ENCODE assay signal across 8 mouse cellular contexts in genomic region chr6:87009692-87010328, GRCm38 (mm10). TPM values are rescaled to one million over a fixed set of nuclear protein-coding genes. Genes with fewer than 3 reads are reported as not detected.
DNase-seq lines count a peak whose midpoint lies in the region; ATAC-seq and TF ChIP-seq lines count a peak whose summit lies in the region.

No protein-coding gene starts in this region.

- peak overlapping the region; percentile 97 for H3K27ac ChIP-seq in MEL (ENCODE audit: control insufficient read depth, low read depth, low read length)
- H3K27ac ChIP-seq in cerebellum, adult 2 months (ENCODE audit: insufficient read depth, low read length), result peak overlapping the region; percentile 64
- H3K27ac ChIP-seq in forebrain, postnatal 0 days (ENCODE audit: low read depth, low read length), result peak overlapping the region; percentile 88
- peak overlapping the region; percentile 85 for H3K27ac ChIP-seq in lung, embryonic 15.5 days

- peaks cover 2 to 14% of the 10 kb centered on the region in 2 experiments for H3K36me3 ChIP-seq in MEL (ENCODE audit: control insufficient read depth in 1 of 2, insufficient read depth in 2 of 2, low read length in 2 of 2)
- peaks cover 4% of the 10 kb centered on the region; the same call in 1 of the 2 replicates for H3K36me3 ChIP-seq in forebrain, postnatal 0 days (ENCODE audit: insufficient read depth)
- peaks cover 9% of the 10 kb centered on the region for H3K36me3 ChIP-seq in lung, embryonic 15.5 days

- H3K4me3 ChIP-seq in MEL (ENCODE audit: control insufficient read depth in 1 of 2, insufficient read depth in 1 of 2, low read depth in 2 of 2, low read length in 2 of 2), result peak overlapping the region; percentile 85
- peak overlapping the region; percentile 74 for H3K4me3 ChIP-seq in cerebellum, adult 2 months (replicated peaks; ENCODE audit: insufficient read depth, low read depth, low read length)
- H3K4me3 ChIP-seq in forebrain, postnatal 0 days (ENCODE audit: low read depth, low read length), result peak overlapping the region; percentile 69
- H3K4me3 ChIP-seq in lung, embryonic 15.5 days, result peak overlapping the region; percentile 83

- peak overlapping the region; percentile 97 for H3K9ac ChIP-seq in MEL (ENCODE audit: control insufficient read depth, low read depth, low read length, poor library complexity, severe bottlenecking)
- H3K9ac ChIP-seq in forebrain, postnatal 0 days, result peak overlapping the region; percentile 89
- peak overlapping the region; percentile 94 for H3K9ac ChIP-seq in lung, embryonic 15.5 days

- peak; percentile 95 to 96 for TF ChIP-seq POLR2A in MEL (IDR thresholded peaks at IDR 0.05; ENCODE audit: control insufficient read depth in 1 of 2, insufficient read depth in 1 of 2, low read depth in 1 of 2, low read length in 2 of 2, poor library complexity in 1 of 2)
- peak; percentile 97 for TF ChIP-seq POLR2A in cerebellum, adult 2 months (IDR thresholded peaks at IDR 0.05; ENCODE audit: borderline replicate concordance, insufficient read depth, low read length)

- TF ChIP-seq CTCF in MEL (IDR thresholded peaks at IDR 0.05 in 2 of 3, conservative IDR thresholded peaks at IDR 0.05 in 1 of 3; ENCODE audit: control insufficient read depth in 1 of 3, insufficient read depth in 1 of 3, low read depth in 2 of 3, low read length in 3 of 3, poor library complexity in 1 of 3, severe bottlenecking in 1 of 3), result no peak
- TF ChIP-seq CTCF in cerebellum, adult 2 months (IDR thresholded peaks at IDR 0.05; ENCODE audit: borderline replicate concordance, insufficient read depth, low read depth, low read length), result no peak
- no peak for TF ChIP-seq CTCF in forebrain, postnatal 0 days (IDR thresholded peaks at IDR 0.05; ENCODE audit: low read depth)

- H3K4me2 ChIP-seq in forebrain, postnatal 0 days (ENCODE audit: low read depth), result peak overlapping the region; percentile 52
- H3K4me2 ChIP-seq in lung, embryonic 15.5 days, result peak overlapping the region; percentile 66

- no peaks in the 10 kb centered on the region for H3K27me3 ChIP-seq in MEL (ENCODE audit: control insufficient read depth in 1 of 2, insufficient read depth in 2 of 2, low read length in 2 of 2)
- no peaks in the 10 kb centered on the region for H3K27me3 ChIP-seq in cerebellum, adult 2 months (ENCODE audit: control insufficient read depth, insufficient read depth, low read length)
- H3K27me3 ChIP-seq in forebrain, postnatal 0 days (ENCODE audit: insufficient read depth, low read length), result no peaks in the 10 kb centered on the region
- no peaks in the 10 kb centered on the region for H3K27me3 ChIP-seq in lung, embryonic 15.5 days

- peaks cover 5% of the 10 kb centered on the region; the same call in 1 of the 2 replicates for H3K79me2 ChIP-seq in MEL (ENCODE audit: control insufficient read depth, insufficient read depth, low read length, poor library complexity)

- no peak for TF ChIP-seq RAD21 in MEL (IDR thresholded peaks at IDR 0.05; ENCODE audit: low read depth, low read length)

- H3K4me1 ChIP-seq in MEL (ENCODE audit: control insufficient read depth in 1 of 2, insufficient read depth in 2 of 2, low read length in 2 of 2), result peaks cover 5 to 17% of the 10 kb centered on the region in 2 experiments; a peak in 3 of 4 replicates
- peaks cover 3% of the 10 kb centered on the region; the same call in 1 of the 2 replicates for H3K4me1 ChIP-seq in cerebellum, adult 2 months (ENCODE audit: control insufficient read depth, insufficient read depth, low read length)
- H3K4me1 ChIP-seq in forebrain, postnatal 0 days (ENCODE audit: insufficient read depth), result no peaks in the 10 kb centered on the region
- peaks cover 11% of the 10 kb centered on the region for H3K4me1 ChIP-seq in lung, embryonic 15.5 days

- DNase-seq in MEL (ENCODE audit: low read depth, low spot score), result peak; percentile 98
- peak; percentile 95 to 96 for DNase-seq in cerebellum, adult 2 months
- peak; percentile 93 for DNase-seq in forebrain, postnatal 0 days
- peak; percentile 97 for DNase-seq in heart, postnatal 4 days
- peak; percentile 90 to 94 for DNase-seq in layer of hippocampus, adult 8-10 months (ENCODE audit: low spot score in 2 of 2)
- DNase-seq in ovary, adult 18-20 months (ENCODE audit: low spot score), result peak; percentile 92
- peak; percentile 94 for DNase-seq in thymus, postnatal 0 days (ENCODE audit: low spot score)

- under 1% methylated on average over 36 of the region's 36 CpGs for WGBS in cerebellum, adult 2 months
- WGBS in forebrain, postnatal 0 days, result under 1% methylated on average over 36 of the region's 36 CpGs
- under 1% methylated on average over 36 of the region's 36 CpGs for WGBS in lung, embryonic 15.5 days

- peak; percentile 99 for ATAC-seq in forebrain, postnatal 0 days
- ATAC-seq in lung, embryonic 15.5 days (ENCODE audit: borderline replicate concordance, extremely low read depth, low FRiP score, low TSS enrichment), result peak; percentile 96

- H3K9me3 ChIP-seq in MEL (replicated peaks; ENCODE audit: insufficient read depth, low read length), result no peaks in the 10 kb centered on the region
- H3K9me3 ChIP-seq in forebrain, postnatal 0 days (ENCODE audit: low read length), result no peaks in the 10 kb centered on the region
- no peaks in the 10 kb centered on the region for H3K9me3 ChIP-seq in lung, embryonic 15.5 days

- TF ChIP-seq EP300 in MEL (IDR thresholded peaks at IDR 0.05; ENCODE audit: low read depth in 1 of 2, low read length in 2 of 2), result peak in 1 of 2 experiments; percentile 39; a peak in 1 of 4 replicates

TF ChIP-seq in MEL, 35 proteins besides CTCF, POLR2A, EP300 and RAD21 (continues in another document):
- TF ChIP-seq USF1 (IDR thresholded peaks at IDR 0.05; ENCODE audit: low read depth, low read length), result 0 out of 2 replicates have a peak, but pooled peaks have one; percentile 25
- peak; percentile 75 for TF ChIP-seq ZNF384 (IDR thresholded peaks at IDR 0.05; ENCODE audit: low read depth, low read length)
- TF ChIP-seq MYB (IDR thresholded peaks at IDR 0.05; ENCODE audit: low read depth, low read length), result no peak
- TF ChIP-seq ZKSCAN1 (IDR thresholded peaks at IDR 0.05; ENCODE audit: low read depth, low read length), result no peak
- no peak for TF ChIP-seq E2F4 (IDR thresholded peaks at IDR 0.05; ENCODE audit: borderline replicate concordance, low read depth, low read length)
- TF ChIP-seq MEF2A (IDR thresholded peaks at IDR 0.05; ENCODE audit: extremely low read depth, insufficient replicate concordance, low read depth, low read length, poor library complexity, severe bottlenecking), result no peak
- TF ChIP-seq JUND (IDR thresholded peaks at IDR 0.05; ENCODE audit: low read depth, low read length), result no peak
- TF ChIP-seq HCFC1 (IDR thresholded peaks at IDR 0.05; ENCODE audit: low read depth, low read length), result peak; percentile 77
- peak; percentile 87 for TF ChIP-seq NELFE (IDR thresholded peaks at IDR 0.05; ENCODE audit: low read depth, low read length)
- TF ChIP-seq TBP (IDR thresholded peaks at IDR 0.05; ENCODE audit: low read depth, low read length), result peak; percentile 83
- no peak for TF ChIP-seq POLR2AphosphoS5 (IDR thresholded peaks at IDR 0.05; ENCODE audit: borderline replicate concordance, low read depth, low read length)
- TF ChIP-seq KAT2A (conservative IDR thresholded peaks at IDR 0.05; ENCODE audit: low read depth, low read length), result peak; percentile 29; the same call in 1 of the 2 replicates
- TF ChIP-seq ETS1 (IDR thresholded peaks at IDR 0.05; ENCODE audit: low read depth, low read length), result no peak
- peak; percentile 83 for TF ChIP-seq SIN3A (IDR thresholded peaks at IDR 0.05; ENCODE audit: low read length)
- TF ChIP-seq USF2 (IDR thresholded peaks at IDR 0.05; ENCODE audit: borderline replicate concordance in 1 of 2, insufficient read depth in 1 of 2, low read depth in 1 of 2, low read length in 2 of 2), result no peak
- TF ChIP-seq UBTF (IDR thresholded peaks at IDR 0.05; ENCODE audit: borderline replicate concordance, insufficient read depth, low read depth, low read length), result no peak
- no peak for TF ChIP-seq GABPA (IDR thresholded peaks at IDR 0.05; ENCODE audit: low read depth, low read length)
- peak; percentile 75 for TF ChIP-seq TCF12 (IDR thresholded peaks at IDR 0.05; ENCODE audit: low read depth, low read length)
- TF ChIP-seq ZC3H11A (IDR thresholded peaks at IDR 0.05; ENCODE audit: low read depth, low read length), result no peak
- TF ChIP-seq RCOR1 (IDR thresholded peaks at IDR 0.05; ENCODE audit: low read depth, low read length), result 0 out of 2 replicates have a peak, but pooled peaks have one; percentile 2
- no peak for TF ChIP-seq GATA1 (IDR thresholded peaks at IDR 0.05; ENCODE audit: low read depth, low read length)
- peak; percentile 70; the same call in 1 of the 2 replicates for TF ChIP-seq ZMIZ1 (IDR thresholded peaks at IDR 0.05; ENCODE audit: low read depth, low read length)
- peak; percentile 84; the same call in 1 of the 2 replicates for TF ChIP-seq POLR2AphosphoS2 (IDR thresholded peaks at IDR 0.05; ENCODE audit: low read length)

RNA-seq across cellular contexts. Expression of gene Nfu1, which starts 0.8 kb away (rescaled TPM):
- total RNA-seq in MEL (2012; rRNA removed), result 85.7 and 111 TPM in 2 replicates
- 100 to 1,000 TPM in 1 of 2 experiments, not detected in 1; 123 TPM for polyA plus RNA-seq in MEL (2012; ENCODE audit: insufficient read depth in 1 of 2, insufficient read length in 2 of 2, low read depth in 1 of 2, low replicate concordance in 2 of 2, missing spikeins in 1 of 2)
- polyA plus RNA-seq in cerebellum, adult 2 months (2012; rRNA removed), result 130 and 152 TPM in 2 replicates
- 167 and 362 TPM in 2 replicates for total RNA-seq in forebrain, postnatal 0 days (2014; rRNA removed)
- 146 and 152 TPM in 2 replicates for polyA plus RNA-seq in forebrain, postnatal 0 days (2015; fragmentation: Nextera tagmentation; extraction: Ambion mirVana)
- 10 to 100 TPM; 73.1 to 79.3 TPM for total RNA-seq in heart, postnatal 4 days (2021)
- 10 to 100 TPM; 61.1 to 69.5 (median 63.8) TPM for total RNA-seq in layer of hippocampus, adult 8-10 months (2022)
- 86.0 and 88.3 TPM in 2 replicates for polyA plus RNA-seq in lung, embryonic 15.5 days (2015; fragmentation: Nextera tagmentation; extraction: Ambion mirVana)
- 86.1 and 93.7 TPM in 2 replicates for polyA plus RNA-seq in thymus, postnatal 0 days (2015; fragmentation: Nextera tagmentation; extraction: Ambion mirVana)

RNA-seq across cellular contexts. Expression of gene Gfpt1, which starts 32.8 kb away (rescaled TPM):
- 29.6 and 34.4 TPM in 2 replicates for total RNA-seq in MEL (2012; rRNA removed)
- polyA plus RNA-seq in MEL (2012; ENCODE audit: insufficient read depth in 1 of 2, insufficient read length in 2 of 2, low read depth in 1 of 2, low replicate concordance in 2 of 2, missing spikeins in 1 of 2), result 10 to 100 TPM; 33.5 to 69.3 TPM
- 26.4 and 28.7 TPM in 2 replicates for polyA plus RNA-seq in cerebellum, adult 2 months (2012; rRNA removed)
- 34.0 and 43.0 TPM in 2 replicates for total RNA-seq in forebrain, postnatal 0 days (2014; rRNA removed)
- 12.5 and 16.5 TPM in 2 replicates for polyA plus RNA-seq in forebrain, postnatal 0 days (2015; fragmentation: Nextera tagmentation; extraction: Ambion mirVana)
- 10 to 100 TPM; 21.6 to 22.9 TPM for total RNA-seq in heart, postnatal 4 days (2021)
- total RNA-seq in layer of hippocampus, adult 8-10 months (2022), result 10 to 100 TPM; 50.6 to 54.4 (median 51.7) TPM
- polyA plus RNA-seq in lung, embryonic 15.5 days (2015; fragmentation: Nextera tagmentation; extraction: Ambion mirVana), result 20.5 and 20.9 TPM in 2 replicates
- 10.8 and 11.3 TPM in 2 replicates for polyA plus RNA-seq in thymus, postnatal 0 days (2015; fragmentation: Nextera tagmentation; extraction: Ambion mirVana)

Comparison
In these comparisons a context has a peak if more than half of its experiments do, and no peak if none do; other contexts are left out.
1. Peak in every context shown above with its lines: DNase-seq, ATAC-seq, H3K4me3 ChIP-seq and H3K27ac ChIP-seq.